Mouse (Mus musculus): ENCODE results near the gene Cacng2.
A peak's percentile ranks its signal among the peaks of the same experiment; 100 is the strongest.

Cacng2 gene

DNA sequence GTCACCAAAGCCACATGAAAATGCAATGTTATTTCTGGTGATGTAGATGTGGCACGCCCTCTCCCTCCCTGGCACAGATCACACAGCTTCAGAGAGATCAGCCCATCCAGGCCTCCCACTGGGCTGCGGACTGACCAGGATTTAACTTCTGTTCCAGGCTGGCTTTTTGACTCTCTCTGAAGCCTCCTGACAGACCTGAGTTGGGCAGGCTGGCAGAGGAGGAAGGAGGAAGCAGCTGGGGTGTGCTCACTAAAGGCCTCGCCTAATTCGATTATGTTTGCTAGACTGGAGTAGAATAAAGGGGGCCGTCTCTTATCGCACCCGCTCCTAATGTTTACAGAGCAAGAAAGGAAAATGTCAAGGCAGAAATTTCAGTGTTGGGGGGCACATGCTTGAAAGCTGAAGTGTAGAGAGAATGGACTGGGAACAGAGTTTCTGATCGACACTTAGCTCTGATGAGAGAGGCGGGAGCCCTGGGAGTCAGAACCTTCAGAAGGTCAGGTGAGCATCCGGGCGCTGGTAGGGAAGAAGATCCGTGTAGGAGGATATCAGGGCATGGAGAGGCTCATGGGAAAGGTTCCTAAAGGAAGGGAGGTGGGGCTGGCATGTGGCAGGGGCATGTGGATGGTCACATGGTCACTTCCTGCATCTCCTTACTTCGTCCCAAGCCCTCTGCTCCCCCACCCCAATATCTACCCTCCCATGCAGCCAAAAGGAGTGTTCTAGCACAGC is 36.8 kb downstream of the Cacng2 start:
- no peak for DNase-seq (ENCODE audit: low read depth, low spot score)

GRCm38 (mm10) chr15:78082149-78082548 is 37.7 kb downstream of the Cacng2 start:
- no peak for DNase-seq (ENCODE audit: low read depth, low spot score)

- no peak for DNase-seq (ENCODE audit: low read depth, low spot score)
These were observed 38.4 kb downstream of the Cacng2 start for GRCm38 (mm10) chr15:78081384-78081783.

GRCm38 (mm10) chr15:78080326-78080725 is 39.5 kb downstream of the Cacng2 start:
- DNase-seq (ENCODE audit: low read depth, low spot score): no peak

GRCm38 (mm10) chr15:78078776-78079628 is 40.8 kb downstream of the Cacng2 start:
- DNase-seq (ENCODE audit: low read depth, low spot score): no peak

- no peak for DNase-seq (ENCODE audit: low read depth, low spot score)
These were observed 41.6 kb downstream of the Cacng2 start for GRCm38 (mm10) chr15:78078206-78078605.

GRCm38 (mm10) chr15:78075921-78076320 is 43.9 kb downstream of the Cacng2 start:
- DNase-seq (ENCODE audit: low read depth, low spot score): no peak

DNA sequence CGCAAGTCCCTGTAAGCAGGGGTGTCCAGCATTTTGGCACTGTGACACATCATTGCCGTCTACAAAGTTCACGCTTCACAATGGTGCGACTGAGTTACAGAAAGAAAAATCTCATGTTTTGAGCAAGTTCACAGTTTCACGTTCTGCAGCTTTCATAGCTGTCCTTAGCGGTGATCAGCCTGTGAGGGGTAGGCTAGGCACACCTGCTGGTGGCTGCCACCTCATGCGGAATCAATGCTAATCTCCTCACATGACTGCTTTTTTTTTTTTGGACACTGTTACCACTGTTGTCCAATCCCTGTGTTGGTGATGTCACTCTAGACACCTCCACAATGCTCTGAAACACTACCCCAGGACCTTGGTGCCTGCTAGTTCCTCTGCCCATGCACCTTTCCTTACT is 46.7 kb downstream of the Cacng2 start:
- DNase-seq (ENCODE audit: low read depth, low spot score): no peak

- peak; percentile 4 for DNase-seq (ENCODE audit: low read depth, low spot score)
These were observed 53.4 kb downstream of the Cacng2 start for GRCm38 (mm10) chr15:78066475-78066874.

GRCm38 (mm10) chr15:78065541-78065940 is 54.3 kb downstream of the Cacng2 start:
- no peak for DNase-seq (ENCODE audit: low read depth, low spot score)

DNA sequence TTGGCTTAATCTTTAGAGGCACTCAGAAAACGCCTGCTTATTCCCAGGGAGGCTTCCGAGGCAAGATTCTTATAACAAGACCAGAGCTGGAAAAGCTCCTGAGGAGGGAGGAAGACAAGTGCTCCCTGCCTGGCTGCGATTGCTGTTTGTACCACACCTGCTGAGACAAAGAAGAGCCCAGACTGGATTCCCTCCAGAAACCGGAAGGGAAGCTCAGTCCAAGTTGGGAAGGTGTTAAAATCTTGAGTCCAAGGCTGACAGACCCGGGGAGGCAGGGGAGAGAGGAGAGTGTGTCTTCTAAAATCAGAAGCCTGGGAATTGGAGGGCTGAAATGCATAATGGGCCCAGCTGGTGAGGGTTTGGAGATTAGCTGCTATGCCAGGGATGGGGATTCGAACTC is 55.5 kb downstream of the Cacng2 start:
- DNase-seq (ENCODE audit: low read depth, low spot score): no peak

GRCm38 (mm10) chr15:78062467-78062866 is 57.4 kb downstream of the Cacng2 start:
- no peak for DNase-seq (ENCODE audit: low read depth, low spot score)

GRCm38 (mm10) chr15:78056930-78057329 is 62.9 kb downstream of the Cacng2 start:
- no peak for DNase-seq (ENCODE audit: low read depth, low spot score)

GRCm38 (mm10) chr15:78050682-78051081 is 69.1 kb downstream of the Cacng2 start:
- no peak for DNase-seq (ENCODE audit: low read depth, low spot score)

GRCm38 (mm10) chr15:78049933-78050332 is 69.9 kb downstream of the Cacng2 start:
- DNase-seq (ENCODE audit: low read depth, low spot score): no peak

- no peak for DNase-seq (ENCODE audit: low read depth, low spot score)
These were observed 74.0 kb downstream of the Cacng2 start for GRCm38 (mm10) chr15:78045842-78046241.

DNA sequence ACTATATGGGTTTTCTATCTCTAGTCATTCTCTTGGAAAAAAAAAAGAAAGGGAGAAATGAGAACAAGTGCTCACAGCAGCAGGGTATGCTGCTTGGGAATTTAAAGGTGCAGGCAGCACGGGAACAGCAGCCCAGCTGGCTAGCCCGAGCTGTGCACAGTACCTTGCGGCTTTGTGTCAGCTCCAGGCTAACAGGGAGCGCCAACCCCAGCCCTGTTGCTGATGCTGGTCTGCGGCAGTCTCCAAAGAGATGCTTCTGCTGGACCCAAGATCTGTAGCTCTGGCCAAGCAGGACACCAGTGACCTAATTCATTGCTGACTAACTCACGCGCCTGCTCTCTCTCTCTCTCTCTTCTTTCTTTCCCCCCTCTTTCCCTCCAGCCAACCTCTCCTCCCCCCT is 74.5 kb downstream of the Cacng2 start:
- no peak for DNase-seq (ENCODE audit: low read depth, low spot score)

- DNase-seq (ENCODE audit: low read depth, low spot score): no peak
These were observed 75.0 kb downstream of the Cacng2 start for GRCm38 (mm10) chr15:78044826-78045225.

GRCm38 (mm10) chr15:78042706-78043105 is 77.1 kb downstream of the Cacng2 start:
- no peak for DNase-seq (ENCODE audit: low read depth, low spot score)

DNA sequence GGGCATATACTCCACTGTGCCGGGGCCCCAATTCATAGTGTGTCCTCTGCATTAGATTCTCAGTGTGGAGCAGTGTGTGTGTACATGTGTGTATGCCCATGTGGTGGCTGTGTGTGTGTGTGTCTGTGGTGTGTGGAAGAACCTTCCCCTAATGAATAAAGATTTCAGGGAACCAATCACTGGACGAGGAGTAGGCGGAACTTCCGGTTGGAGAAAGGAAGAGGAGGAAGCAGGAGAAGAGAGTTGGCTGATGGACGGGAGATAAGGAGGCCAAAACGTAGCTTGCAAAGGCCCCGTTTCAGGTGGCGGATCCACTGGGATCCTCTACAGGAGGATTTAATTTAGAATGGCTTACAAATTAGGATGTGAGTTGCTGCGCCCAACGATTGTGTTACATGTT is 82.2 kb downstream of the Cacng2 start:
- no peak for DNase-seq (ENCODE audit: low read depth, low spot score)

DNA sequence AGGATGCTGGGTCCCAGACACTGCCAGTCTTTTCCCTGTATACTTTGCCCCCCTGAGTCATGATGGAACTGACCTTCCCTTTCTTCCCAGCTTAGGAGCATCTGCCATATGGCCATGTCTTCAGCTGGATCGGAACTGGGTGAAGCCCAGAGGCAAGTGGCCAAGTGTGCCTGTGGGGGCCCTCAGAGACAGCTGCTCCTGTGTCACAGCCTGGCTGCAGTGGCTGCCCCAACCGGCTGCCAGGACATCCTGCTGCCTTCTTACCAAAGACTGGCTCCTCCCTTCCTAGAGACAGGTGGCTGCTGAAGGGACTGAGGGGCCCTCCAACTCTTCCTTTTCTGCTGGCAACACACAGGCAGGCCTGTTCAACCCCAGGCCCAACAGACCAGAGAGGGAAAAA is 83.2 kb downstream of the Cacng2 start:
- no peak for DNase-seq (ENCODE audit: low read depth, low spot score)

- DNase-seq (ENCODE audit: low read depth, low spot score): no peak
These were observed 89.9 kb downstream of the Cacng2 start for GRCm38 (mm10) chr15:78029938-78030337.

GRCm38 (mm10) chr15:78026521-78026920 is 93.3 kb downstream of the Cacng2 start:
- DNase-seq (ENCODE audit: low read depth, low spot score): no peak
